Mouse (Mus musculus) cerebellum, adult 2 months (tissue): ENCODE results near the gene Enho. TPM values are rescaled to one million over a fixed set of nuclear protein-coding genes. Genes with fewer than 3 reads are reported as not detected.

Experiments
- DNase-seq, 2 experiments: peaks; one replicate each; pipeline ENCODE4 v3.0.0; 2021
- H3K27ac ChIP-seq: fragments of 200-500 bp; 2 replicates; pipeline ENCODE4 v1.5.1; 2012; ENCODE audit warnings: low read length, control low read depth, inconsistent platforms; ENCODE audit not compliant: insufficient read depth
- H3K27me3 ChIP-seq: fragments of 200-500 bp; 2 replicates; pipeline ENCODE4 v1.6.1; 2012; ENCODE audit warnings: inconsistent platforms, mild to moderate bottlenecking, low read length, moderate library complexity; ENCODE audit not compliant: control insufficient read depth, insufficient read depth
- H3K4me1 ChIP-seq: fragments of 200-500 bp; 2 replicates; pipeline ENCODE4 v1.6.1; 2011; ENCODE audit warnings: low read length; ENCODE audit not compliant: control insufficient read depth, insufficient read depth
- H3K4me3 ChIP-seq: fragments of 200-500 bp; replicated peaks from 2 replicates; pipeline ENCODE3; 2011; ENCODE audit warnings: mild to moderate bottlenecking, low read depth, low read length, control low read depth; ENCODE audit not compliant: insufficient read depth
- CTCF ChIP-seq: fragments of 200-500 bp; IDR thresholded peaks from 2 replicates; pipeline ENCODE4 v1.5.1; 2011; ENCODE audit warnings: low read depth, mild to moderate bottlenecking, control low read depth, low read length, moderate library complexity, borderline replicate concordance; ENCODE audit not compliant: insufficient read depth
- POLR2A ChIP-seq: fragments of 200-500 bp; IDR thresholded peaks from 2 replicates; pipeline ENCODE4 v1.6.1; 2011; ENCODE audit warnings: low read length, control low read depth, borderline replicate concordance; ENCODE audit not compliant: insufficient read depth
- WGBS: fragments of 180-500 bp; shearing (Covaris S2); methylation state at CpG from one replicate; pipeline ENCODE4 v1.1.7; 2018; 5-methylcytosine and 5-hydroxymethylcytosine counted together
- polyA plus RNA-seq: library from polyadenylated mRNA; depleted of rRNA; stranded (reverse); fragments of >200 nt; gene quantifications from 2 replicates; pipeline ENCODE4 v1.2.3, GENCODE M21; 2012

The Enho gene
- polyA plus RNA-seq, 1 experiment: 174 TPM

- Histone ChIP-seq H3K27me3 (no peaks in the 10 kb centered on the region), H3K4me3 (no peak overlapping the region), H3K27ac (no peak overlapping the region), H3K4me1 (peaks cover 26% of the 10 kb centered on the region)
- no peak for TF ChIP-seq CTCF
- no peak for TF ChIP-seq POLR2A
- WGBS: 49% methylated on average over 5 of the region's 5 CpGs
- DNase-seq: no peak
Measured at GRCm38 (mm10) chr4:41671500-41671899, 31.4 kb upstream of the Enho start.

GRCm38 (mm10) chr4:41670836-41671235 is 30.7 kb upstream of the Enho start:
- no peak for TF ChIP-seq POLR2A
- 91% methylated on average over 18 of the region's 18 CpGs for WGBS
- Histone ChIP-seq H3K4me3 (no peak overlapping the region), H3K4me1 (peaks cover 20% of the 10 kb centered on the region), H3K27ac (no peak overlapping the region), H3K27me3 (no peaks in the 10 kb centered on the region)
- DNase-seq: no peak

GRCm38 (mm10) chr4:41666646-41667045 is 26.5 kb upstream of the Enho start:
- no peak for DNase-seq
- TF ChIP-seq CTCF (no peak), POLR2A (no peak)
- H3K4me3 ChIP-seq: no peak overlapping the region
- 66% methylated on average over 11 of the region's 11 CpGs for WGBS
- no peaks in the 10 kb centered on the region for H3K27me3 ChIP-seq
- H3K27ac ChIP-seq: no peak overlapping the region
- H3K4me1 ChIP-seq: peaks cover 13% of the 10 kb centered on the region

- DNase-seq: no peak
- TF ChIP-seq CTCF (no peak), POLR2A (no peak)
- no peaks in the 10 kb centered on the region for H3K27me3 ChIP-seq
- no peak overlapping the region for H3K4me3 ChIP-seq
- 20% methylated on average over 8 of the region's 8 CpGs for WGBS
- H3K4me1 ChIP-seq: peaks cover 13% of the 10 kb centered on the region
- H3K27ac ChIP-seq: no peak overlapping the region
Measured at GRCm38 (mm10) chr4:41665009-41665675, 25.0 kb upstream of the Enho start.

- TF ChIP-seq POLR2A (no peak), CTCF (no peak)
- Histone ChIP-seq H3K27me3 (no peaks in the 10 kb centered on the region), H3K4me1 (peaks cover 13% of the 10 kb centered on the region), H3K27ac (no peak overlapping the region), H3K4me3 (no peak overlapping the region)
- no peak for DNase-seq
- WGBS: 49% methylated on average over 7 of the region's 7 CpGs
Measured at GRCm38 (mm10) chr4:41664533-41664932, 24.4 kb upstream of the Enho start.

GRCm38 (mm10) chr4:41663614-41664013 is 23.5 kb upstream of the Enho start:
- H3K4me3 ChIP-seq: no peak overlapping the region
- DNase-seq: no peak
- no peak overlapping the region for H3K27ac ChIP-seq
- 69% methylated on average over 9 of the region's 9 CpGs for WGBS
- TF ChIP-seq CTCF: no peak
- no peak for TF ChIP-seq POLR2A
- H3K4me1 ChIP-seq: peaks cover 14% of the 10 kb centered on the region
- H3K27me3 ChIP-seq: no peaks in the 10 kb centered on the region

- Histone ChIP-seq H3K27me3 (no peaks in the 10 kb centered on the region), H3K4me1 (peaks cover 11% of the 10 kb centered on the region), H3K27ac (no peak overlapping the region), H3K4me3 (no peak overlapping the region)
- 89% methylated on average over 11 of the region's 11 CpGs for WGBS
- DNase-seq: no peak
- TF ChIP-seq POLR2A: no peak
- TF ChIP-seq CTCF: no peak
Measured at GRCm38 (mm10) chr4:41662723-41663122, 22.6 kb upstream of the Enho start.

DNA sequence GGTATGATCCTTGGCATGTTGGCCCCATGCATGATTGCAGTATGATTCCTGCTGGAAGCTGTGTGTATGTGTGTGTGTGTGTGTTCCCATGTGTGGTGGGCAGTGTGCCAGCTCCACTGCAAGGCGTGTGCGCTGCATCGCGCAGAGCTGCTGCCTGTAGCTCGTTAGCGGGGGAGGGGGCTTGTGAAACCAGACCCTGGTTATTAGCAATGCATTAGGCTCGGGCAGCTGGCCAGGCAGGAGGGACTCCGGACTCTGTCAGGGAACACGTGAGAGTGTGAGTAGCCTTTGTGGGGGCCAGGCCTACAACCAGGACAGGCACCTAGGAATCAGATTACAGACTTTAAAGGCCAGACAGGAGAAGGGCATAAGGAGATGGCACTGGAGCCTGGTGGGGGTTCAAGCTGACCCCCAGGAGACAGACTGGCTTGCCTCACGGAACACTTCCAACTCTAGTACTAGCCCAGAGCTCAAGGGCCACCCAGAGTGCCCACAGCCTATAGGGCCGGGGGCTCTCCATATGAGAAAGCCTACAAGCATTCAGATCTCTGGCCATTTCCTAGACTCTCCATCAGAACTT is 20.8 kb upstream of the Enho start:
- H3K27me3 ChIP-seq: no peaks in the 10 kb centered on the region
- WGBS: 50% methylated on average over 11 of the region's 11 CpGs
- H3K27ac ChIP-seq: no peak overlapping the region
- H3K4me1 ChIP-seq: peaks cover 11% of the 10 kb centered on the region
- no peak for DNase-seq
- TF ChIP-seq POLR2A (no peak), CTCF (no peak)
- H3K4me3 ChIP-seq: no peak overlapping the region
